Mouse (Mus musculus): Measurements from ENCODE around the gene Trp53i11.

DNA sequence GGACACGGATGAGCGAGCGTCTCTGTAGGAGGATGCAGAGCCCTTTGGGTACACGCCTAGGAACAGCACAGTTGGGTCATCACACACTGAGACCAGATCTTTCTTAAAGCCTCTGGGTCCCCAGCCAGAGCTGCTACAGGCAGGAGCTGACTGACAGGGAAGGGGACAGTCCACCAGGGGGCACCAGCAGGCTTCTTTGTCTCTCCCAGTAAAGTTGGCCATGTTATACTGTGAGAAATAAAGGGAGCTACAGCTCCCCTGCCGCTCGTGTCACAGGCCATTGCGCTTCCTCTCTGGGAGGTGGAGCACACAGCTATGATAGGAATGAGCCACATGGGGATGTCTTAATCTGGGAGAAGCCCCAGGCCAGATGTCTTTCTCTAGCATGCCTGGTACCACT, 29.7 kb downstream of the Trp53i11 start:
- TF ChIP-seq CTCF (IDR thresholded peaks at IDR 0.05; ENCODE audit: borderline replicate concordance, insufficient read depth, low read depth, low read length) (peak; percentile 81), POLR2A (IDR thresholded peaks at IDR 0.05; ENCODE audit: borderline replicate concordance, insufficient read depth, low read length) (no peak)

All from cerebellum, adult 2 months (tissue).